In the genomic region with DNA sequence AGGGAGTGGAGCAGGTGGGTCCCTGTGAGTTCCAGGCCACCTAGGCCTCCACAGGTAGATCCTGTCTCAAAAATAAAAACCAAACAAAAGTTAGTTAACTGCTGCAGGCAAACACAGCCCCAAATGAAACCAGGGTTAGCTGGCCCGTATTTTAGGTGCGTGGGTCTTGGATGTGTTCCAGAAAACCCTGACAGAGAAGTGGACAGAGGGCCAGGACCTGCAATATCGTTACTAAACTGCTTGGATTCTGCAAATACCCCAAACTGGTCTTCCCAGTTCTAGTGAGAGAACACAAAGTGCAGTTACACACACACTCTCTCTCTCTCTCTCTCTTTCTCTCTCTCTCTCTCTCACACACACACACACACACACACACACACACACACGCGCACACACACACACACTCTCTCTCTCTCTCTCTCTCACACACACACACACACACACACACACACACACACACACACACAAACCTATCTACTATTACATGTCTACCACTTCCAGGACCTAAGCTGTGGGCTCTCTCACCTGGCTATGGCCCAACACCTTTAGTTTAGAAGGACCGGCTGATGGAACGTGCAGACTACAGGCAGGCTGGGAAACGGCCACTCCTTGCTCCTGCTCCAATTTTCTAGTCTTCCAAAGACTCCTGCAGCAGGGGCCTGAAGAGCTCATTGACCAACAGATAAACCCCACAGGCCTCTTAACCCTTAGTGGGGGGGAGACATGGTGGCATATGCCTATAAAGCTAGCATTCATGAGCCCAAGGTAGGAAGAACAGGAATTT, we compare ENCODE assay signal across 18 mouse cellular contexts. TPM values are rescaled to one million over a fixed set of nuclear protein-coding genes. Genes with fewer than 3 reads are reported as not detected.
DNase-seq lines count a peak whose midpoint lies in the region; ATAC-seq and TF ChIP-seq lines count a peak whose summit lies in the region.
"Had no signal": no experiment of that assay in that cellular context is flagged by ENCODE, and none has a peak within 500 bp of the region (broad histone marks: within the 10 kb centered on the region; RNA-seq: fewer than 3 reads in every experiment).

No protein-coding gene starts in this region.

- H3K4me1 ChIP-seq in liver, embryonic 13.5 days (replicated peaks) = peaks cover 90% of the 10 kb centered on the region
- H3K4me1 ChIP-seq in liver, embryonic 11.5 days (replicated peaks; ENCODE audit: control insufficient read depth, insufficient read depth, low read length) = peaks cover 46% of the 10 kb centered on the region
- H3K4me1 ChIP-seq in embryonic facial prominence, embryonic 14.5 days (ENCODE audit: control insufficient read depth, insufficient read depth, low read length) = peaks cover 21% of the 10 kb centered on the region

- H3K9me3 ChIP-seq in liver, embryonic 13.5 days (replicated peaks) = no peaks in the 10 kb centered on the region
- no peaks in the 10 kb centered on the region for H3K9me3 ChIP-seq in liver, embryonic 11.5 days (ENCODE audit: control insufficient read depth, low read length)
- H3K9me3 ChIP-seq in embryonic facial prominence, embryonic 14.5 days (ENCODE audit: control insufficient read depth, low read length) = no peaks in the 10 kb centered on the region
- H3K9me3 ChIP-seq: embryonic facial prominence, embryonic 12.5 days; forebrain, embryonic 15.5 days; limb, embryonic 12.5 days; midbrain, embryonic 15.5 days had no signal

- H3K27ac ChIP-seq in gastrocnemius, adult 2 months = peak overlapping the region; percentile 94
- no peak overlapping the region for H3K27ac ChIP-seq in liver, embryonic 13.5 days
- no peak overlapping the region for H3K27ac ChIP-seq in liver, embryonic 11.5 days (ENCODE audit: low read depth, low read length)
- no peak overlapping the region for H3K27ac ChIP-seq in embryonic facial prominence, embryonic 14.5 days (replicated peaks; ENCODE audit: low read depth, low read length)
- H3K27ac ChIP-seq: embryonic facial prominence, embryonic 12.5 days; forebrain, embryonic 15.5 days; limb, embryonic 12.5 days; midbrain, embryonic 15.5 days had no signal

- no peaks in the 10 kb centered on the region for H3K36me3 ChIP-seq in liver, embryonic 13.5 days
- no peaks in the 10 kb centered on the region for H3K36me3 ChIP-seq in liver, embryonic 11.5 days (ENCODE audit: control insufficient read depth, insufficient read depth, low read length)
- H3K36me3 ChIP-seq in embryonic facial prominence, embryonic 14.5 days (ENCODE audit: control insufficient read depth, insufficient read depth, low read length) = no peaks in the 10 kb centered on the region
- H3K36me3 ChIP-seq: embryonic facial prominence, embryonic 12.5 days; forebrain, embryonic 15.5 days; limb, embryonic 12.5 days; midbrain, embryonic 15.5 days had no signal

- H3K27me3 ChIP-seq in liver, embryonic 13.5 days = peaks cover 30% of the 10 kb centered on the region
- H3K27me3 ChIP-seq in liver, embryonic 11.5 days (replicated peaks; ENCODE audit: control insufficient read depth, insufficient read depth, low read length) = peaks cover 7% of the 10 kb centered on the region
- no peaks in the 10 kb centered on the region for H3K27me3 ChIP-seq in embryonic facial prominence, embryonic 14.5 days (replicated peaks; ENCODE audit: control insufficient read depth, insufficient read depth, low read length)
- H3K27me3 ChIP-seq: embryonic facial prominence, embryonic 12.5 days; forebrain, embryonic 15.5 days; limb, embryonic 12.5 days had no signal

- H3K4me3 ChIP-seq in gastrocnemius, adult 2 months = peak overlapping the region; percentile 88
- no peak overlapping the region for H3K4me3 ChIP-seq in liver, embryonic 13.5 days (replicated peaks)
- H3K4me3 ChIP-seq in liver, embryonic 11.5 days (ENCODE audit: low read depth, low read length) = no peak overlapping the region
- no peak overlapping the region for H3K4me3 ChIP-seq in embryonic facial prominence, embryonic 14.5 days (ENCODE audit: low read depth, low read length)
- H3K4me3 ChIP-seq: embryonic facial prominence, embryonic 12.5 days; forebrain, embryonic 15.5 days; limb, embryonic 12.5 days; midbrain, embryonic 15.5 days had no signal

- no peak overlapping the region for H3K9ac ChIP-seq in liver, embryonic 13.5 days
- no peak overlapping the region for H3K9ac ChIP-seq in liver, embryonic 11.5 days (ENCODE audit: low read depth, low read length)
- H3K9ac ChIP-seq in embryonic facial prominence, embryonic 14.5 days (ENCODE audit: low read depth, low read length) = no peak overlapping the region
- H3K9ac ChIP-seq: embryonic facial prominence, embryonic 12.5 days; forebrain, embryonic 15.5 days; limb, embryonic 12.5 days; liver, postnatal 0 days; midbrain, embryonic 15.5 days had no signal

- DNase-seq in gastrocnemius, adult 2 months = peak; percentile 31
- DNase-seq in gastrocnemius, adult 18-20 months (ENCODE audit: low spot score) = no peak
- no peak for DNase-seq in liver, embryonic 13.5 days
- no peak for DNase-seq in liver, embryonic 11.5 days (ENCODE audit: low spot score)
- no peak for DNase-seq in embryonic facial prominence, embryonic 14.5 days (ENCODE audit: low spot score)
- peak; percentile 47 to 50 for DNase-seq in lung, postnatal 4 days
- DNase-seq in layer of hippocampus, postnatal 25 days (ENCODE audit: extremely low spot score in 1 of 2, low spot score in 1 of 2) = no peak
- no peak for DNase-seq in Muller cell, postnatal 12 days (ENCODE audit: inconsistent ontology term)
- DNase-seq: adrenal gland, postnatal 14 days; cerebellum, postnatal 36 days; gastrocnemius, postnatal 10 days; heart, postnatal 14 days; kidney, postnatal 36 days; liver, postnatal 0 days had no signal

- no peak for TF ChIP-seq CTCF in gastrocnemius, adult 2 months (IDR thresholded peaks at IDR 0.05)

- no peak for ATAC-seq in liver, embryonic 13.5 days (ENCODE audit: low read depth)
- no peak for ATAC-seq in liver, embryonic 11.5 days (replicated peaks; ENCODE audit: low FRiP score)
- no peak for ATAC-seq in embryonic facial prominence, embryonic 14.5 days (ENCODE audit: low read depth)
- ATAC-seq: forebrain, embryonic 15.5 days; liver, postnatal 0 days; midbrain, embryonic 15.5 days had no signal

- intact Hi-C loops in gastrocnemius, adult 2 months (cut with DNase I) = no loop called here

- WGBS in liver, embryonic 13.5 days (ENCODE audit: insufficient replicate concordance) = 63% methylated on average over 7 of the region's 8 CpGs
- 69% methylated on average over 6 of the region's 8 CpGs for WGBS in liver, embryonic 11.5 days
- 64% methylated on average over 8 of the region's 8 CpGs for WGBS in embryonic facial prominence, embryonic 14.5 days

- H3K4me2 ChIP-seq in liver, embryonic 13.5 days = 0 out of 2 replicates have a peak overlapping the region, but pooled peaks have one; percentile 10
- no peak overlapping the region for H3K4me2 ChIP-seq in liver, embryonic 11.5 days
- H3K4me2 ChIP-seq in embryonic facial prominence, embryonic 14.5 days (ENCODE audit: low read depth, low read length) = 0 out of 2 replicates have a peak overlapping the region, but pooled peaks have one; percentile 1
- H3K4me2 ChIP-seq: embryonic facial prominence, embryonic 12.5 days; forebrain, embryonic 15.5 days; limb, embryonic 12.5 days; midbrain, embryonic 15.5 days had no signal

RNA-seq across cellular contexts. Expression of gene Fhod1, which starts 3.8 kb away (rescaled TPM):
- total RNA-seq in gastrocnemius, adult 2 months (2021) = 10 to 100 TPM; 17.5 to 23.4 TPM
- 10 to 100 TPM; 19.7 to 26.1 TPM for total RNA-seq in gastrocnemius, adult 18-20 months (2021)
- polyA plus RNA-seq in liver, embryonic 13.5 days (2015; fragmentation: Nextera tagmentation; extraction: Ambion mirVana) = 0.66 and 0.71 TPM in 2 replicates
- polyA plus RNA-seq in liver, embryonic 11.5 days (2014; fragmentation: Nextera tagmentation; extraction: Ambion mirVana) = 2.3 and 3.1 TPM in 2 replicates
- polyA plus RNA-seq in embryonic facial prominence, embryonic 14.5 days (2014; fragmentation: Nextera tagmentation; extraction: Ambion mirVana) = 2.4 and 2.7 TPM in 2 replicates
- total RNA-seq in layer of hippocampus, postnatal 25 days (2021) = 1 to 10 TPM; 1.7 to 2.8 TPM

RNA-seq across cellular contexts. Expression of gene Slc9a5, which starts 4.7 kb away (rescaled TPM):
- under 1 TPM; 0.45 to 0.92 TPM for total RNA-seq in gastrocnemius, adult 2 months (2021)
- total RNA-seq in gastrocnemius, adult 18-20 months (2021) = under 1 TPM; 0.25 to 0.50 TPM
- polyA plus RNA-seq in liver, embryonic 13.5 days (2015; fragmentation: Nextera tagmentation; extraction: Ambion mirVana) = 0.14 and 0.15 TPM in 2 replicates
- 1.5 and 1.6 TPM in 2 replicates for polyA plus RNA-seq in liver, embryonic 11.5 days (2014; fragmentation: Nextera tagmentation; extraction: Ambion mirVana)
- 3.0 and 3.3 TPM in 2 replicates for polyA plus RNA-seq in embryonic facial prominence, embryonic 14.5 days (2014; fragmentation: Nextera tagmentation; extraction: Ambion mirVana)
- 10 to 100 TPM; 12.5 to 13.4 TPM for total RNA-seq in layer of hippocampus, postnatal 25 days (2021)

RNA-seq across cellular contexts. Expression of gene Tmem208, which starts 17.8 kb away (rescaled TPM):
- 10 to 100 TPM; 20.1 to 24.6 TPM for total RNA-seq in gastrocnemius, adult 2 months (2021)
- 10 to 100 TPM; 21.1 to 22.6 TPM for total RNA-seq in gastrocnemius, adult 18-20 months (2021)
- polyA plus RNA-seq in liver, embryonic 13.5 days (2015; fragmentation: Nextera tagmentation; extraction: Ambion mirVana) = 103 and 108 TPM in 2 replicates
- 138 and 142 TPM in 2 replicates for polyA plus RNA-seq in liver, embryonic 11.5 days (2014; fragmentation: Nextera tagmentation; extraction: Ambion mirVana)
- 112 and 132 TPM in 2 replicates for polyA plus RNA-seq in embryonic facial prominence, embryonic 14.5 days (2014; fragmentation: Nextera tagmentation; extraction: Ambion mirVana)
- 10 to 100 TPM; 40.7 to 45.2 TPM for total RNA-seq in layer of hippocampus, postnatal 25 days (2021)

RNA-seq across cellular contexts. Expression of gene Lrrc29, which starts 17.9 kb away (rescaled TPM):
- 1 to 10 TPM in 1 of 2 experiments, under 1 TPM in 1; 0.99 to 1.3 TPM for total RNA-seq in gastrocnemius, adult 2 months (2021)
- total RNA-seq in gastrocnemius, adult 18-20 months (2021) = 1 to 10 TPM in 1 of 2 experiments, under 1 TPM in 1; 0.89 to 1.4 TPM
- 9.4 and 9.5 TPM in 2 replicates for polyA plus RNA-seq in liver, embryonic 13.5 days (2015; fragmentation: Nextera tagmentation; extraction: Ambion mirVana)
- 5.7 and 6.2 TPM in 2 replicates for polyA plus RNA-seq in liver, embryonic 11.5 days (2014; fragmentation: Nextera tagmentation; extraction: Ambion mirVana)
- 1.4 and 2.4 TPM in 2 replicates for polyA plus RNA-seq in embryonic facial prominence, embryonic 14.5 days (2014; fragmentation: Nextera tagmentation; extraction: Ambion mirVana)
- total RNA-seq in layer of hippocampus, postnatal 25 days (2021) = 1 to 10 TPM; 4.0 to 9.2 TPM

RNA-seq across cellular contexts. Expression of gene Plekhg4, which starts 29.1 kb away (rescaled TPM):
- not detected for total RNA-seq in gastrocnemius, adult 2 months (2021)
- under 1 TPM in 1 of 2 experiments, not detected in 1; 0.09 TPM for total RNA-seq in gastrocnemius, adult 18-20 months (2021)
- polyA plus RNA-seq in liver, embryonic 13.5 days (2015; fragmentation: Nextera tagmentation; extraction: Ambion mirVana) = 0.05 and 0.09 TPM in 2 replicates
- polyA plus RNA-seq in liver, embryonic 11.5 days (2014; fragmentation: Nextera tagmentation; extraction: Ambion mirVana) = 0.30 TPM in 1 of 2 replicates, not detected in the other
- 0.25 and 0.63 TPM in 2 replicates for polyA plus RNA-seq in embryonic facial prominence, embryonic 14.5 days (2014; fragmentation: Nextera tagmentation; extraction: Ambion mirVana)
- 1 to 10 TPM in 1 of 2 experiments, under 1 TPM in 1; 0.49 to 1.1 TPM for total RNA-seq in layer of hippocampus, postnatal 25 days (2021)
- total RNA-seq: heart, postnatal 14 days had no signal
- polyA plus RNA-seq: liver, postnatal 0 days had no signal

Comparison
In these comparisons a context has a peak if more than half of its experiments do, and no peak if none do; other contexts are left out.
1. DNase-seq: peak in gastrocnemius, adult 2 months (single experiment) and lung, postnatal 4 days (2 of 2); none in gastrocnemius, adult 18-20 months (single experiment), liver, embryonic 13.5 days (single experiment), liver, embryonic 11.5 days (single experiment), embryonic facial prominence, embryonic 14.5 days (single experiment), layer of hippocampus, postnatal 25 days (0 of 2) and Muller cell, postnatal 12 days (single experiment).
2. RNA of gene Fhod1, which starts 3.8 kb away (total RNA-seq): 19.7 to 26.1 TPM in gastrocnemius, adult 18-20 months and 17.5 to 23.4 TPM in gastrocnemius, adult 2 months; 1.7 to 2.8 TPM in layer of hippocampus, postnatal 25 days; every median in the first group is over 4 times any median in the second.
3. RNA of gene Slc9a5, which starts 4.7 kb away (total RNA-seq): 12.5 to 13.4 TPM in layer of hippocampus, postnatal 25 days; 0.45 to 0.92 TPM in gastrocnemius, adult 2 months and 0.25 to 0.50 TPM in gastrocnemius, adult 18-20 months; every median in the first group is over 4 times any median in the second.